Mouse (Mus musculus) yolk sac, embryonic 10.5 days (tissue): ENCODE results near the gene Mms22l.
"Not testable (repeated sequence)": the region's sequence is repeated elsewhere in the genome, so short reads cannot be mapped to it uniquely, and the experiment has no call there.

ENCODE experiments used
- DNase-seq: peaks from one replicate; pipeline ENCODE4 v3.0.0-alpha.2; 2017; ENCODE audit warnings: low spot score

Gene Mms22l

DNA sequence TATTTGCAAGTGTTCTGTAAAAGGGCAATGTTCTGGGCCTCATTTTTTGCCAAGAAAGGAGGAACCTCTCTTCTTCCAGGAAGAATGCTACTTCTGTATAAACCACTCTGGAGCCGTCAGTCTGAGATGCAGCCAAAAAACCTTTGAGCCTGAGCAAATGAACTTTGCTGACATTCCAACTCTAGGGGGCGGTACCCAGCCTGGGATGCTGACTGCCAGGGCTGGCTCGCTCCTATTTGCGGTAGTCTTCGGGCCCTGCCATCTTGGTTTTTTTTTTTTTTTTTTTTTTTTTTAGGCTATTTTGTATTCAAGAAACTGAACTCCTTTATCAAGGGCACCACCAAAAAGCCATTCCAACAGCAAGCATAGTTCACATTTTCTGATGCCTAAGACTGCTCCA is 124.2 kb downstream of the Mms22l start:
- DNase-seq: no peak

DNA sequence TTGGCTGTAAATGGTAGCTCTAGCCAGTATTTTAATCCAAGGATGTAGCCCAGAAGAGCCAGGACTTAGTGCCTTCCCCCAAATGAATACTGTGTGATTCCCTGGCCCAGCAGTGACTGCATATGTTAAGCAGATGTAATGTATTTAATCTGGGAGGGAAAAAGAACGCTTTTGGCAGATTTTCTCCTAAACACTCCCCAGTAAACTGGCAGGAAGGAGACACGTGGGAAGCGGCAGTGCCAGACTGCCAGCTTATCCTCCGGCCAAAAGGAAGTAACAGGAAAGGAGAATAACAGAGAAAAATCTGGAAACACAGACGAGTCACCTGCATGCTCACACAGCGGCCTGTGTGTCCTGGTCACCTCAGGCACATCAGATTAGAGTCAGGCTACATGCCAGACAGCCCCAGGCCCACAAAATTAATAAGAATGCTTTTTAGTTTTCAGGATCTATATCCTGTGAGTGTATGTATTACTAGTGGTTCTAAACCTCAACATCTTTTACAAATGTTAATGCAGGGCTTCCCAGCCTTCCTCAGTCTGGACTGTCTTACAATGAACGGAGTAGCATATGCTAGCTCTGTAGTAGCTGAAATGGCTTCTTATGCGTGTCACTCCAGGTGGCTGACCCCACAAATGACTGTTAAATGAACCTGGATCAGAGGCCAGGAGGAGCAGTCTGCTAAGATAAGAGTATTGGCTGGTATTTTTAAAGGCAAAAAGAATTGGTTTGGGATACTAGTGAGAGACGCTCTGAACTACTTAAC is 125.4 kb downstream of the Mms22l start:
- DNase-seq: no peak

DNA sequence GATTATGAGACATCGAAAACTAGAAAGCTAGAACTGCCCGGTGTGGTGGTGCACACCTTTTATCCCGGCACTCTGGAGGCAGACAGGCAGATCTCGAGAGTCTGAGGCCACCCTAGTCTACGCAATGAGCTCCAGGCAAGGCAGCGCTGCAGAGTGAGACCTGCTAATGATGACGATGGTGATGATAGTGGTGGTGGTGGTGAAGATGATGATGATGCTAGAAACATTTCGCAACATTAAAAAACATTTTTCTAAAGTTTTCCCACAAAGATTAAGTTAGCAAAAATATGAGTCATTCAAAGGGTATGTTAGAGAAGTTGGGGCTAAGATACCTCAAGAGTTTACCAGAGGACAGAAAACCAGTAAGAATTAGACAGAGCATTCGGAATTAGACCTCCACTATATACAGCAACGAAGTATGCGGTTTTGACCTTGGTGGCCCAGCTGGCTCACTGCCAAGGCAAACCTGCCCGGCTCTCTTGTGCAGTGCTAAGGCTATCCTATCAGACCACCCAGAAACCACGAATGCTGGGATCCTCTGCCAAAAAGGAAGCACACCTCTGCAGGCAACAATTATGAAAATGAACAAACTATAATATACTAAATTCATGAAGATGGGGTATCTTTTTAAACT is 129.8 kb downstream of the Mms22l start:
- DNase-seq: no peak

DNA sequence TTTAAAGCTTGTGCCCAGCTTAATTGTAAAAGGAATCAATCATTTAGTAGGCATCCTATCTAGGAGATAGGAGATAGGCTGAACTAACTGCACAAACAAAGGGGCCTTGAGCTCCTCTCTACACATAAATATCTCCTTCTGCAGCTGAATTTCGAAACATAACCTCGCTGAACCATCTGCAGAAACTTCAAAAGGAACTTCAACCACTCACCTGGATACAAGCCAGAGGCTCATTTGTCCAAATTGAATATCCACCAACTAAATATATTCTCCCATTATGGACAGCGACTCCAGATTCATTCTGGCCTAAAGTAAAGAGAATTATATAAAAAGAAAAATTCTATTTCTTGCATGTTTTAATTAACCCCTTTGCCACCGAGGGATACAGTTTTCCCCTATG is 130.4 kb downstream of the Mms22l start:
- DNase-seq: no peak

DNA sequence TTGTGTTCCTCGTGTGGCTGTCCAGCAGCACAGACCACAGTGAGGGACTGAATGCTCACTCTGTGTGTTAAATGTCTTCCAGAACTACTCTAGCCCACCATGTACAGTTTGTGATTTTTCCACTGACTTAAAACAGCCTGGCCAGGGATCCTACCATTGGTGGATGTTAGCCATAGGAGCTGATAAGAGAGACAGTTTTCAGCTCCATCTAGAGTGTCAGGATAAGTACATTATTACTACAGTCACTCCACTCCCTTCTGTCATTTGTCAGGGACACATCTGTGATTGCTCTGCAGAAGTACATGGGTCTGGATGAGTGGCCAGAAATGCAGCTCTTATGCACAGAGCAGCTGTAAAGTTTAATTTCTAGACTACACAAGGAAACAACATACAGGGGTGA is 131.6 kb downstream of the Mms22l start:
- DNase-seq: no peak

DNA sequence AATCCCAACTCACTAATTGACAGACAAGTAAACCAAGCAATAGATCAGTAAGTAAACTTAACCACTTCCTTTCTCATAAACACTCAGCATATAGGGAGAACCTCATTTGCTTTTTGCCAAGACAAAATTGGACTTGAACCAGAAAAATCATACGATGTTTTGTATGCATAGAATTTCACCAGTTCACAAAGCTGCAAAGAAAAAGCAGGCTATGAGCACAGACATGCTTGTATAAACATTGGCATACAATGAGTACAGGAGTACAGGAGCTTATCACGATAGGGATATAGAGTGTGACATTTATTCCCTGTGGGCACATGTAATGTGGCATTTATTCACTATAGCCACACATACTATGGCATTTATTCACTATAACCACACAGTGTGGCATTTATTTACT is 134.2 kb downstream of the Mms22l start:
- no peak for DNase-seq

DNA sequence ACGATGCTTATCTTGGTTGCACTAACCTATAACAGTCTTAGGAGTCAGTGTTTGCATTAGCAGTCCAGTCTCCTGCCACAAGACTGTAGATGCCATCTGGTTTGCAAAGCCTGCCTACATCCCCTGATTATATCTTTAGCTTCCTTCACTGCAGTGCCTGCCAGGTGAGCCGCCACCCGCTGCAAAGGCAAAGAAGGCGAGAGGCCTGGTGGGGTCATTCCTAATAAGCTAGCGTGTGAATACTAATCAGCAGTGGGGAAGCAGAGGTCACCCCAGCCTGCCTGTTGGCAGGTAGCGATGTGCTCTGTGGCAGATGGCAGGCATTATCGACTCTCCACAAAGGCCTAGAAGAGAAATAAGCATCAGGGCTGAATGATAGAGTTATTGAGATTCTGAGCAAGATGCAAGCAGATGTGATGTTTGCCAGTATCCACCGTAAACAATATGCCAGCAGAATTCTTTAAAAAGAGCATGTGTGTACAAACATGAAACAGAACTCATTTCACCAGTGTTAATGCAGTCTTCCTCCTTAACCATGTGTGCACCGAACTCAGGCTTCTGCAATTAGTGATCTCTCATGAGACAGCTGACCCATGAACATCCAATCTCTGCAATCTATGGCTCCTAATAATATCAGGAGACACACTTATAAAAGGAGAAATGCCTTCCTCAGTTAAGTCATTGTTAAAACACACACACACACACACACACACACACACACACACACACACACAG is 135.1 kb downstream of the Mms22l start:
- no peak for DNase-seq

DNA sequence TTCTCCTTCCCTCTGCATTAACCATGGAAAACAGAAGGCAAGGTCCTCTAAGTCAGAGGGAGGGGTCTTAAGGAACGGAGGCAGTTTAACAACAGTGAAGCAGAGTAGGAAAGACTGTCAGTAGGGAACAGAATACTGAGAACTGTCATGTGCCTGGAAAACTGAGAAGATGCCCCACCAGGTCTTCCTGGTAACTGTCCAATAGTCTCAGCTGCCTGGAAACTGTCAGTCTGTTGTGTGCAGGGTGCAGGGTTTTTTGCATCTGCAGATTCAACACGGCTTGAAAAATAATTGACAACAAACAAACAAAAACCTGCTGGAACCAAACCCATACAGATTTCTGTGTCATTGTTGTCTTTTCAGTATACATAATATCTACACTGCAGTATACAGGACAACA is 146.1 kb downstream of the Mms22l start:
- no peak for DNase-seq

DNA sequence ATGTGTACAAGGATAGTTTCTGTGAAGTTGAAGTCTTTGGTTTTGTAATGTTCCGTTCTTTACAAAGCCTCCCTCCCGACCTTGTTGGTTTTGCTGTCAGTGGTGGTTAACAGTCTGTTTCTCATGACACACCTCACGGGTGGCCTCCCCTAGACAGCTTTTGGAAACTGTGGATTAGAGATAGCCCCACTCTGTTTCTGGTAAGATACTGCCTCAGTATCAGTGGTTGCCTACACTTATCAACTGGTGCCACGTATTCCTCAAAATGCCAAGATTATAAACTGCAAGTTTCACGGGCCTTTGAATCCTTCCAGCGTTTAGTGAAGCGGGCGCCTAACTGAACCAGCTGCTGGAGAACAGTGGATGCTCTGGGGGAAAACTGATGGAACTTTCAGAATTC is 148.5 kb downstream of the Mms22l start:
- DNase-seq: not testable (repeated sequence)
